Mouse (Mus musculus) heart, embryonic 16.5 days (tissue): ENCODE measurements around the gene L1cam. TPM values are rescaled to one million over a fixed set of nuclear protein-coding genes. Genes with fewer than 3 reads are reported as not detected.

Experiments used
- ATAC-seq: fragments of 200-750 bp; cut with Nextera tagmentation; replicated peaks from 2 replicates; pipeline ENCODE4 v1.8.0; 2017; ENCODE audit warnings: moderate number of reproducible peaks; ENCODE audit not compliant: insufficient read depth, low FRiP score; ENCODE audit errors: extremely low read depth
- H3K27ac ChIP-seq: fragments of 300-500 bp; sonication (generic); 2 replicates; pipeline ENCODE4 v1.5.1; 2014; ENCODE audit warnings: mild to moderate bottlenecking, low read length, control low read depth, moderate library complexity
- H3K27me3 ChIP-seq: fragments of 300-500 bp; sonication (generic); 2 replicates; pipeline ENCODE4 v1.6.1; 2014; ENCODE audit warnings: low read length, mixed read lengths; ENCODE audit not compliant: control insufficient read depth, insufficient read depth
- H3K36me3 ChIP-seq: fragments of 300-500 bp; sonication (generic); 2 replicates; pipeline ENCODE4 v1.6.1; 2014; ENCODE audit not compliant: control insufficient read depth, insufficient read depth
- H3K4me1 ChIP-seq: fragments of 300-500 bp; sonication (generic); 2 replicates; pipeline ENCODE4 v1.6.1; 2014; ENCODE audit warnings: low read length, mixed read lengths; ENCODE audit not compliant: control insufficient read depth, insufficient read depth
- H3K4me2 ChIP-seq: fragments of 300-500 bp; sonication (generic); 2 replicates; pipeline ENCODE4 v1.6.1; 2014; ENCODE audit warnings: low read depth, mild to moderate bottlenecking, control low read depth, low read length
- H3K4me3 ChIP-seq: fragments of 300-500 bp; sonication (generic); 2 replicates; pipeline ENCODE4 v1.5.1; 2014; ENCODE audit warnings: mild to moderate bottlenecking, control low read depth, low read length
- H3K9ac ChIP-seq: fragments of 300-500 bp; sonication (generic); 2 replicates; pipeline ENCODE4 v1.6.1; 2014; ENCODE audit warnings: low read length, control low read depth
- H3K9me3 ChIP-seq: fragments of 300-500 bp; sonication (generic); replicated peaks from 2 replicates; pipeline ENCODE4 v1.6.1; 2016; ENCODE audit warnings: low read length; ENCODE audit not compliant: control insufficient read depth
- WGBS: fragments of 180-500 bp; shearing (Covaris S2); extraction: QIAGEN DNeasy Blood & Tissue Kit; methylation state at CpG from one replicate; pipeline ENCODE4 v1.1.7; 2014; 5-methylcytosine and 5-hydroxymethylcytosine counted together
- polyA plus RNA-seq: library from polyadenylated mRNA; unstranded; fragments of >200 nt; fragmentation: Nextera tagmentation; extraction: Ambion mirVana; gene quantifications from 2 replicates; pipeline ENCODE4 v1.2.1, GENCODE M21; 2015

The L1cam gene
- polyA plus RNA-seq: 0.60 and 0.77 TPM in 2 replicates

GRCm38 (mm10) chrX:73895719-73896118, at the start of gene L1cam:
L1cam (minus strand) TSS chrX:73896105.
- H3K4me1 ChIP-seq: no peaks in the 10 kb centered on the region
- 9% methylated on average over 2 of the region's 2 CpGs for WGBS
- H3K9me3 ChIP-seq: no peaks in the 10 kb centered on the region
- no peak within 1 kb of the TSS for H3K27ac ChIP-seq
- H3K4me3 ChIP-seq: no peak within 1 kb of the TSS
- H3K36me3 ChIP-seq: no peaks in the 10 kb centered on the region
- ATAC-seq: no peak
- no peak within 1 kb of the TSS for H3K9ac ChIP-seq
- peaks cover 3% of the 10 kb centered on the region for H3K27me3 ChIP-seq
- no peak within 1 kb of the TSS for H3K4me2 ChIP-seq

GRCm38 (mm10) chrX:73942294-73942693, 46.4 kb upstream of the L1cam start:
- no peak overlapping the region for H3K4me2 ChIP-seq
- H3K36me3 ChIP-seq: peaks cover 35% of the 10 kb centered on the region
- no peak for ATAC-seq
- H3K27ac ChIP-seq: no peak overlapping the region
- H3K4me1 ChIP-seq: peaks cover 5% of the 10 kb centered on the region; the same call in 1 of the 2 replicates
- no peaks in the 10 kb centered on the region for H3K9me3 ChIP-seq
- H3K9ac ChIP-seq: no peak overlapping the region
- H3K4me3 ChIP-seq: no peak overlapping the region
- 65% methylated on average over 2 of the region's 2 CpGs for WGBS
- no peaks in the 10 kb centered on the region for H3K27me3 ChIP-seq

- H3K36me3 ChIP-seq: peaks cover 30% of the 10 kb centered on the region
Observed at GRCm38 (mm10) chrX:73941860-73942259, 46.0 kb upstream of the L1cam start.

GRCm38 (mm10) chrX:73931871-73932270, 36.0 kb upstream of the L1cam start:
- Histone ChIP-seq H3K4me3 (no peak overlapping the region), H3K27me3 (no peaks in the 10 kb centered on the region), H3K36me3 (no peaks in the 10 kb centered on the region), H3K9me3 (no peaks in the 10 kb centered on the region), H3K4me1 (no peaks in the 10 kb centered on the region), H3K27ac (no peak overlapping the region), H3K9ac (no peak overlapping the region), H3K4me2 (no peak overlapping the region)
- no peak for ATAC-seq
- WGBS: 76% methylated on average over 2 of the region's 2 CpGs

More at GRCm38 (mm10) chrX:73941860-73942259, 46.0 kb upstream of the L1cam start:
- no peak overlapping the region for H3K4me2 ChIP-seq
- 35% methylated on average over 2 of the region's 2 CpGs for WGBS
- ATAC-seq: no peak
- H3K27ac ChIP-seq: no peak overlapping the region
- no peak overlapping the region for H3K4me3 ChIP-seq
- no peaks in the 10 kb centered on the region for H3K27me3 ChIP-seq
- peaks cover 5% of the 10 kb centered on the region; the same call in 1 of the 2 replicates for H3K4me1 ChIP-seq
- no peaks in the 10 kb centered on the region for H3K9me3 ChIP-seq
- no peak overlapping the region for H3K9ac ChIP-seq

GRCm38 (mm10) chrX:73930402-73931062, 34.6 kb upstream of the L1cam start, which contains the start of gene Renbp:
Renbp (minus strand) TSS chrX:73930850.
- Histone ChIP-seq H3K9me3 (no peaks in the 10 kb centered on the region), H3K4me2 (peak within 1 kb of the TSS; percentile 59), H3K4me1 (no peaks in the 10 kb centered on the region), H3K27me3 (no peaks in the 10 kb centered on the region), H3K4me3 (peak within 1 kb of the TSS; percentile 51), H3K36me3 (no peaks in the 10 kb centered on the region), H3K27ac (peak within 1 kb of the TSS; percentile 23; the same call in 1 of the 2 replicates), H3K9ac (peak within 1 kb of the TSS; percentile 54)
- peak; percentile 90 for ATAC-seq
- WGBS: 31% methylated on average over 17 of the region's 17 CpGs

- H3K27ac ChIP-seq: no peak overlapping the region
- H3K4me2 ChIP-seq: peak overlapping the region; percentile 73
- peak overlapping the region; percentile 67 for H3K4me3 ChIP-seq
- H3K36me3 ChIP-seq: 0 out of 2 replicates have a peak, but pooled peaks cover 2% of the 10 kb centered on the region
- H3K4me1 ChIP-seq: peaks cover 3% of the 10 kb centered on the region; the same call in 1 of the 2 replicates
- 75% methylated on average over 8 of the region's 8 CpGs for WGBS
- peak overlapping the region; percentile 71 for H3K9ac ChIP-seq
- ATAC-seq: no peak
- H3K9me3 ChIP-seq: no peaks in the 10 kb centered on the region
- no peaks in the 10 kb centered on the region for H3K27me3 ChIP-seq
Observed at GRCm38 (mm10) chrX:73922550-73922882, 26.6 kb upstream of the L1cam start.

GRCm38 (mm10) chrX:73921823-73922549, 26.1 kb upstream of the L1cam start, which contains the start of the genes Arhgap4 and Naa10:
Arhgap4 (minus strand) TSS chrX:73921870.
Naa10 (minus strand) TSS chrX:73921944.
- no peaks in the 10 kb centered on the region for H3K27me3 ChIP-seq
- peak within 1 kb of the TSS; percentile 72 for H3K9ac ChIP-seq
- no peaks in the 10 kb centered on the region for H3K9me3 ChIP-seq
- peak within 1 kb of the TSS; percentile 73 for H3K4me2 ChIP-seq
- WGBS: 11% methylated on average over 43 of the region's 43 CpGs
- 0 out of 2 replicates have a peak, but pooled peaks cover 2% of the 10 kb centered on the region for H3K36me3 ChIP-seq
- H3K4me3 ChIP-seq: peak within 1 kb of the TSS; percentile 67
- peak within 1 kb of the TSS; percentile 86 for H3K27ac ChIP-seq
- peaks cover 3% of the 10 kb centered on the region; the same call in 1 of the 2 replicates for H3K4me1 ChIP-seq
- ATAC-seq: peak; percentile 96

GRCm38 (mm10) chrX:73921285-73921822, 25.4 kb upstream of the L1cam start:
- H3K27ac ChIP-seq: peak overlapping the region; percentile 86
- peak overlapping the region; percentile 71 for H3K4me2 ChIP-seq
- H3K36me3 ChIP-seq: 0 out of 2 replicates have a peak, but pooled peaks cover 2% of the 10 kb centered on the region
- 12% methylated on average over 34 of the region's 34 CpGs for WGBS
- no peaks in the 10 kb centered on the region for H3K9me3 ChIP-seq
- H3K27me3 ChIP-seq: no peaks in the 10 kb centered on the region
- peak; percentile 11; the same call in 1 of the 2 replicates for ATAC-seq
- peak overlapping the region; percentile 67 for H3K4me3 ChIP-seq
- H3K9ac ChIP-seq: peak overlapping the region; percentile 72
- peaks cover 3% of the 10 kb centered on the region; the same call in 1 of the 2 replicates for H3K4me1 ChIP-seq
